Mouse (Mus musculus) lung, embryonic 14.5 days (tissue): ENCODE results near the gene Smarcd2. TPM values are rescaled to one million over a fixed set of nuclear protein-coding genes. Genes with fewer than 3 reads are reported as not detected.

ENCODE experiments used
- ATAC-seq: fragments of 200-750 bp; cut with Nextera tagmentation; 2 replicates; pipeline ENCODE4 v1.8.0; 2017; ENCODE audit warnings: mild to moderate bottlenecking, moderate TSS enrichment, moderate library complexity; ENCODE audit not compliant: insufficient read depth
- DNase-seq: peaks from one replicate; pipeline ENCODE4 v3.0.0-alpha.2; 2015
- H3K27ac ChIP-seq: fragments of 300-500 bp; sonication (generic); 2 replicates; pipeline ENCODE4 v1.5.1; 2014; ENCODE audit warnings: low read depth, mild to moderate bottlenecking, moderate library complexity
- H3K27me3 ChIP-seq: fragments of 300-500 bp; sonication (generic); 2 replicates; pipeline ENCODE4 v1.6.1; 2014; ENCODE audit warnings: low read length, control low read depth; ENCODE audit not compliant: insufficient read depth
- H3K36me3 ChIP-seq: fragments of 300-500 bp; sonication (generic); 2 replicates; pipeline ENCODE4 v1.6.1; 2014; ENCODE audit warnings: control low read depth; ENCODE audit not compliant: insufficient read depth
- H3K4me1 ChIP-seq: fragments of 300-500 bp; sonication (generic); 2 replicates; pipeline ENCODE4 v1.6.1; 2014; ENCODE audit warnings: antibody characterized with exemption, control low read depth; ENCODE audit not compliant: insufficient read depth
- H3K4me2 ChIP-seq: fragments of 300-500 bp; sonication (generic); 2 replicates; pipeline ENCODE4 v1.6.1; 2014; ENCODE audit warnings: mild to moderate bottlenecking
- H3K4me3 ChIP-seq: fragments of 300-500 bp; sonication (generic); 2 replicates; pipeline ENCODE4 v1.5.1; 2014; ENCODE audit warnings: low read depth, low read length
- H3K9ac ChIP-seq: fragments of 300-500 bp; sonication (generic); 2 replicates; pipeline ENCODE4 v1.6.1; 2014
- H3K9me3 ChIP-seq: fragments of 300-500 bp; sonication (generic); 2 replicates; pipeline ENCODE4 v1.6.1; 2016; ENCODE audit warnings: low read depth, low read length, control low read depth
- CTCF ChIP-seq: IDR thresholded peaks from 2 replicates; pipeline ENCODE4 v1.5.1; 2016; ENCODE audit warnings: antibody characterized with exemption, low read depth
- WGBS: fragments of 180-500 bp; shearing (Covaris S2); extraction: QIAGEN DNeasy Blood & Tissue Kit; methylation state at CpG from one replicate; pipeline ENCODE4 v1.1.7; 2014; 5-methylcytosine and 5-hydroxymethylcytosine counted together
- polyA plus RNA-seq: library from polyadenylated mRNA; unstranded; fragments of >200 nt; fragmentation: Nextera tagmentation; extraction: Ambion mirVana; gene quantifications from 2 replicates; pipeline ENCODE4 v1.2.1, GENCODE M21; 2014

The Smarcd2 gene
- polyA plus RNA-seq, 1 experiment from 2014 or later = 91.0 TPM

DNA sequence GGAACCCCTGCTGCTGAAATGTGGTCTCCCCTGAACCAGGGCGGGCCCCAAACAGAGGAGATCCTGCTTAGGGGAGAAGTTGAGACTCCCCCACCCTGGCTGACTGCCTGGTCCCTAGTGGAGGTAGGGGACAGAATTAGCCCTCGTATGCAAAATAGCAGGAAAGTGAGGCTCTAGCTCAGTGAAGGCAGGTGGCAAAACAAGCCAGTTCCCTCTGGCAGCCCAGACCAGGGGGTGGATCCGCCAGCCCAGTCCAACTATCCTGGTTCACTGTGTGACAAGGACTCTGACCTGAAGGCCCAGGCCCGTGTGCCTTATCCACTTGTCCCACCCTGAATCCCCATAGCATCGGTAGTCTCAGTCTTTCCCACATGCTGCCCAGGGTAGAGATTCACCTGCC, 37.4 kb upstream of the Smarcd2 start:
- Histone ChIP-seq H3K4me3 (no peak overlapping the region), H3K9me3 (no peaks in the 10 kb centered on the region)
- no peak for ATAC-seq

DNA sequence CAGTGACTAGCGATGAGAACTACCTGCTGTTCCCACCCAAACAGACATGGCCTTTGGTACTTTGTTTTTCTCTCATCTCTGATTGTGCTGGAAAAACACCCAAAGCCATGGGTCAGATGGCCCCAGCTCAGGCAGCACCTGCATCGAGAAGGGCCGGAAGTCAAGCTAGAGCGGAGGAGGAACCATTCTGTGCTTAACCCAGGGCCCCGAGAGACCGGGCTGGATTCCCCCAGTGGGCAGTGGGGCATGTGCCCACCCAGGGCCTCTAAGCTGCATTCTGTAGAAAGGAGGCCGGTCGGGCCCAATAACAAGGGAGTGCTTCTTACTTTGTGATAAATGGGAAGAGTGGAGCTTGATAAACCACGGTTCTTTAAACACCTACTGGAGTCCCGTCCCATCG, 35.4 kb upstream of the Smarcd2 start:
- no peak for DNase-seq
- ATAC-seq = no peak
- H3K27ac ChIP-seq = no peak overlapping the region
- H3K4me2 ChIP-seq = no peak overlapping the region
- 64% methylated on average over 11 of the region's 11 CpGs for WGBS
- H3K9me3 ChIP-seq = no peaks in the 10 kb centered on the region
- H3K27me3 ChIP-seq = no peaks in the 10 kb centered on the region
- H3K4me3 ChIP-seq = no peak overlapping the region
- no peak overlapping the region for H3K9ac ChIP-seq
- no peaks in the 10 kb centered on the region for H3K4me1 ChIP-seq
- TF ChIP-seq CTCF = no peak
- H3K36me3 ChIP-seq = no peaks in the 10 kb centered on the region

More for the DNA sequence above, 37.4 kb upstream of the Smarcd2 start:
- Histone ChIP-seq H3K4me2 (no peak overlapping the region), H3K4me1 (no peaks in the 10 kb centered on the region), H3K9ac (no peak overlapping the region), H3K36me3 (no peaks in the 10 kb centered on the region), H3K27me3 (no peaks in the 10 kb centered on the region), H3K27ac (no peak overlapping the region)
- TF ChIP-seq CTCF = no peak
- no peak for DNase-seq
- WGBS = 53% methylated on average over 5 of the region's 5 CpGs

DNA sequence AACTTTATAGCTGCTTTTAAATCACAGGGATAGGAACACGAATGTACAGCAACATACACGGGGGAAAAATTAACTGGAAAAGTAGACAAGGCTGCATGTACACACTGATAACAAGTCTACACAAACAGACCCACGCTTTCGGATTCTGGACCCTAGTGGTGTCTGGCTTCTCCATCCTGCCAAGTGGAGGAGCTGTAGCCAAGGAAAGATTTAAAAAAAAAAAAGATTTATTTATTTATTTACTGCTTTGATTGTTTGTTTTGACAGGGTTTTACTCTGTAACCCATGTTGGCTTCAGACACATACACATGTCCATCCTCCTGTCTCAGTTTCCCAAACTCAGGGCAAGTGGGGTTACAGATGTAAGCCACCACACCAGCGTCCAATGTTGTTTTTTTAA, 34.7 kb upstream of the Smarcd2 start:
- 38% methylated on average over 5 of the region's 5 CpGs for WGBS
- Histone ChIP-seq H3K36me3 (no peaks in the 10 kb centered on the region), H3K9ac (no peak overlapping the region), H3K9me3 (no peaks in the 10 kb centered on the region), H3K27me3 (no peaks in the 10 kb centered on the region), H3K4me3 (no peak overlapping the region), H3K4me2 (no peak overlapping the region), H3K27ac (no peak overlapping the region), H3K4me1 (no peaks in the 10 kb centered on the region)
- no peak for TF ChIP-seq CTCF
- DNase-seq (peak; percentile 34), ATAC-seq (no peak)

DNA sequence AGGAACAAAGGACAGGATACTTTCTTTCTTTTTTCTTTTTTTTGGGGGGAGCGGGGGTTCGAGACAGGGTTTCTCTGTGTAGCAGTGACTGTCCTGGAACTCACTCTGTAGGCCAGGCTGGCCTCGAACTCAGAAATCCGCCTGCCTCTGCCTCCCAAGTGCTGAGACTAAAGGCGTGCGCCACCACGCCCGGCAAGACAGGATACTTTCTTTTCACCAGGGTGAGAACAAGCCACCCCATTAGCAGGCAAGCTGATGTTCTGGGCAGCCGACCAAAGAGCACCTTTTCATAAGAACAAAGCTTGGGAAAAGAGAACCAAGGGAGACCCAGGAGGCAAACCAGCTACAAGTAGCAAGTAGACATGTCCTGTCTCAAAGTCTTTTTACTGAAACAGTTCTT, 34.0 kb upstream of the Smarcd2 start:
- TF ChIP-seq CTCF = no peak
- Histone ChIP-seq H3K4me2 (no peak overlapping the region), H3K9ac (no peak overlapping the region), H3K4me3 (no peak overlapping the region), H3K36me3 (no peaks in the 10 kb centered on the region), H3K27ac (no peak overlapping the region), H3K4me1 (no peaks in the 10 kb centered on the region), H3K27me3 (no peaks in the 10 kb centered on the region), H3K9me3 (no peaks in the 10 kb centered on the region)
- 82% methylated on average over 9 of the region's 9 CpGs for WGBS
- DNase-seq (no peak), ATAC-seq (no peak)

DNA sequence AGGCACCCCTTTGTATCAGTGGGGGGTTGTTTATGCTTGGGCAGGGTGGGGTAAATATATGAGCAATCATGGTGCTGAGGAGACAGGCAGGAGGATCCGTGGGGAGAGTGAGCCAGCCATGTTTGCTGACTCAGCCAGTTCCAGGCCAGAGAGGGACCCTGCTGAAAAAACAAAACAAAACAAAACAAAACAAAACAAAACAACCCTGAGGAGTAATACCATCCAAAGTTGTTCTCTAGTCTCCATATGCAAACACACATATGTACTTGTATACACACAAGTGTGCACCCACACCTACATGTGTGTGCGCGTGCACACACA, 33.3 kb upstream of the Smarcd2 start:
- H3K27ac ChIP-seq = no peak overlapping the region
- no peak overlapping the region for H3K4me2 ChIP-seq
- H3K4me1 ChIP-seq = no peaks in the 10 kb centered on the region
- DNase-seq (no peak), ATAC-seq (no peak)
- no peaks in the 10 kb centered on the region for H3K27me3 ChIP-seq
- H3K9me3 ChIP-seq = no peaks in the 10 kb centered on the region
- no peak overlapping the region for H3K9ac ChIP-seq
- no peaks in the 10 kb centered on the region for H3K36me3 ChIP-seq
- WGBS = 82% methylated on average over 3 of the region's 3 CpGs
- H3K4me3 ChIP-seq = no peak overlapping the region
- no peak for TF ChIP-seq CTCF

DNA sequence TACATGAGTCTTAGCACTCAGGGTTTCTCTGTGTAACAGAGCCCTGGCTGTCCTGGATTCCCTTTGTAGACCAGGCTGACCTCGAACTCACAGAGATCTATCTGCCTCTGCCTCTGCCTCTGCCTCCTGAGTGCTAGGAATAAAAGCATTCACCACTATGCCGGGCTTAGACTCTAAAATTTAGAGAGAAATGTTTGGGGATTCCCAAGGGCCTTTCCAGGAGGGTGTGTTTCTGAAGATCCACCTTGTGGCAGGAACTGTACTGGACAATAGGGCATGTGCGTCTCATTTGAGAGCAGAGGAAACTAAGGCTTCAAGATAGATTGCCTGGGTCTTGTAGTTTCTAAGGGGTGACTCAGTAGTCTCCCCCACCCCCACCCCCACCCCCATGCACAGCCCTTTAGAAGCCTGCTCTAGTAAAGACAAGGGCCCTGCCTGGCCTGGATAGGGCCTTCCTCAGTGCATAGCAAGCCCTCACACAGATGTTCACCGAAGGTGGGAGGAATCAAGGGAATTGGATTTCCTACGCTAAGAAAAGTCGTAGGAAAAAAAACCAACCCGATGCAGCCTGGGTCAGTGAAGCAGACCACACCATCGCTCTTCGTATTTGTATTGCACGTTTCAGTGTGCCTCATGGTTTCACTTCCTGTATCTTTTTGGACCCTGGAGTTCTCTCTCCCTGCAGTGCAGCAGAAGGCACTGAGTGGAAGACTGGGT, 32.7 kb upstream of the Smarcd2 start:
- Histone ChIP-seq H3K9me3 (no peaks in the 10 kb centered on the region), H3K4me2 (no peak overlapping the region), H3K4me1 (no peaks in the 10 kb centered on the region), H3K9ac (no peak overlapping the region), H3K4me3 (no peak overlapping the region), H3K27ac (no peak overlapping the region), H3K27me3 (no peaks in the 10 kb centered on the region), H3K36me3 (no peaks in the 10 kb centered on the region)
- DNase-seq = no peak
- 74% methylated on average over 10 of the region's 10 CpGs for WGBS
- no peak for ATAC-seq
- TF ChIP-seq CTCF = no peak

DNA sequence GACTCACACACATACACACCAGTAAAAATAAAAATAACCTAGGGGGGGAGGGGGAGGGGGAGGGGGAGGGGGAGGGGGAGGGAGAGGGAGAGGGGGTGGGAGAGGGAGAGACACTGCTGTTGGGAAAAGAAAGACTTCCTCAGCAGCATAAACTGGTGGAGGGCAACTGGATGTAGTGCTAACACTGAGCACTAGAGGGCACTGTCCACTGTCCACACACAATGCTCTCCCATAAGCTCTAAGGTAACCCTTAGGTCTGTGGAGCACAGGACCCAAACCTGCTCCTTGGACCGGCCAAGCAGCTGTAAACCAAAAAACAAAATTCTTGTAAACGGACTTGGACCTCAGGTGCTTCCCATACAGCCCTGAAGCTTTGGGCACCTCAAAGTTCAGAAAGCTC, 29.9 kb upstream of the Smarcd2 start:
- H3K36me3 ChIP-seq = no peaks in the 10 kb centered on the region
- no peaks in the 10 kb centered on the region for H3K27me3 ChIP-seq
- no peak overlapping the region for H3K4me3 ChIP-seq
- ATAC-seq (peak; percentile 63), DNase-seq (peak; percentile 84)
- WGBS = 14% methylated on average over 2 of the region's 2 CpGs
- H3K4me2 ChIP-seq = no peak overlapping the region
- no peak overlapping the region for H3K27ac ChIP-seq
- peak; percentile 88 for TF ChIP-seq CTCF
- no peaks in the 10 kb centered on the region for H3K9me3 ChIP-seq
- no peak overlapping the region for H3K9ac ChIP-seq
- H3K4me1 ChIP-seq = no peaks in the 10 kb centered on the region

DNA sequence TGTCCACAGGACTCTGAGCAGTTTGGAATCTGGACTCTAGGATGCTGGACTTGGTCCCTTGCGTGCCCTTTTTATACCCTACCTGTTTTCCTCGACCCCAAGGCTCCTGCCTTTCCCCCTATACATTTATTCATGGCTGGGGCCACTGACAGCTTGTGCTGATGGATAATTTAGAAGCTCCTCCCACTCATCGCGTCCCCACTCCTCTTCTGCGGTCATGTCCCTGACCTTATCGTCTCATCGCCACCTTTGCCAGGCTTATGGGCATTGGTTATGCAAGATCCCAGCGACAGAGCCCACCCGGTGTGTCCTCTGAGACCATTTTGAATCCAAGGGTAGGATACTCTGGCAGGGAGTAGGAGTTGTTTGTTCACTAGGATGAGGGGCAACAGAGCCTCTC, 29.0 kb upstream of the Smarcd2 start, which contains the start of gene Gh:
Gh (minus strand) TSS at position 101 of the 400 bp plus-strand sequence.
- H3K4me3 ChIP-seq = no peak within 1 kb of the TSS
- no peak for TF ChIP-seq CTCF
- H3K27me3 ChIP-seq = no peaks in the 10 kb centered on the region
- no peak within 1 kb of the TSS for H3K9ac ChIP-seq
- no peaks in the 10 kb centered on the region for H3K9me3 ChIP-seq
- no peak for ATAC-seq
- no peak within 1 kb of the TSS for H3K27ac ChIP-seq
- WGBS = 75% methylated on average over 9 of the region's 9 CpGs
- H3K4me2 ChIP-seq = no peak within 1 kb of the TSS
- no peaks in the 10 kb centered on the region for H3K36me3 ChIP-seq
- no peaks in the 10 kb centered on the region for H3K4me1 ChIP-seq
- no peak for DNase-seq
